Mouse (Mus musculus): ENCODE data around the gene Speer4f2. TPM values are rescaled to one million over a fixed set of nuclear protein-coding genes. Genes with fewer than 3 reads are reported as not detected.
A peak's percentile ranks its signal among the peaks of the same experiment; 100 is the strongest.

Speer4f2 gene
- total and polyA plus RNA-seq, 3 experiments, result not detected

GRCm38 (mm10) chr5:17402330-17403125, 29.5 kb downstream of the Speer4f2 start (continued):
- TF ChIP-seq NRF1 (IDR thresholded peaks at IDR 0.05; ENCODE audit: insufficient read depth, low read depth, low read length, poor library complexity, severe bottlenecking), result no peak
- TF ChIP-seq MEF2A (IDR thresholded peaks at IDR 0.05; ENCODE audit: extremely low read depth, insufficient replicate concordance, low read depth, low read length, poor library complexity, severe bottlenecking), result no peak
- TF ChIP-seq CHD2 (IDR thresholded peaks at IDR 0.05; ENCODE audit: low read length), result no peak

GRCm38 (mm10) chr5:17403584-17403983, 30.6 kb downstream of the Speer4f2 start:
- TF ChIP-seq TAL1 (IDR thresholded peaks at IDR 0.05; ENCODE audit: low read length) (no peak), TBP (IDR thresholded peaks at IDR 0.05; ENCODE audit: low read depth, low read length) (no peak), ETS1 (IDR thresholded peaks at IDR 0.05; ENCODE audit: low read depth, low read length) (no peak), GATA1 (IDR thresholded peaks at IDR 0.05; ENCODE audit: low read depth, low read length) (no peak), USF2 (IDR thresholded peaks at IDR 0.05; ENCODE audit: borderline replicate concordance in 1 of 2, insufficient read depth in 1 of 2, low read depth in 1 of 2, low read length in 2 of 2) (no peak), RAD21 (IDR thresholded peaks at IDR 0.05; ENCODE audit: low read depth, low read length) (no peak), ZMIZ1 (IDR thresholded peaks at IDR 0.05; ENCODE audit: low read depth, low read length) (no peak)
- H3K27ac ChIP-seq (ENCODE audit: control insufficient read depth, low read depth, low read length), result peak overlapping the region; percentile 40; the same call in 1 of the 2 replicates
- H3K79me2 ChIP-seq (ENCODE audit: control insufficient read depth, insufficient read depth, low read length, poor library complexity), result no peaks in the 10 kb centered on the region
- peaks cover 15 to 23% of the 10 kb centered on the region in 2 experiments for H3K4me1 ChIP-seq (ENCODE audit: control insufficient read depth in 1 of 2, insufficient read depth in 2 of 2, low read length in 2 of 2)
- DNase-seq (ENCODE audit: low read depth, low spot score), result no peak
- peaks cover 0 to 32% of the 10 kb centered on the region in 2 experiments; a peak in 2 of 4 replicates for H3K36me3 ChIP-seq (ENCODE audit: control insufficient read depth in 1 of 2, insufficient read depth in 2 of 2, low read length in 2 of 2)
- no peaks in the 10 kb centered on the region for H3K9me3 ChIP-seq (replicated peaks; ENCODE audit: insufficient read depth, low read length)
- H3K27me3 ChIP-seq (ENCODE audit: control insufficient read depth in 1 of 2, insufficient read depth in 2 of 2, low read length in 2 of 2), result no peaks in the 10 kb centered on the region
- no peak overlapping the region for H3K4me3 ChIP-seq (ENCODE audit: control insufficient read depth in 1 of 2, insufficient read depth in 1 of 2, low read depth in 2 of 2, low read length in 2 of 2)
- no peak overlapping the region for H3K9ac ChIP-seq (ENCODE audit: control insufficient read depth, low read depth, low read length, poor library complexity, severe bottlenecking)

- Histone ChIP-seq H3K27me3 (ENCODE audit: control insufficient read depth in 1 of 2, insufficient read depth in 2 of 2, low read length in 2 of 2) (no peaks in the 10 kb centered on the region), H3K79me2 (ENCODE audit: control insufficient read depth, insufficient read depth, low read length, poor library complexity) (no peaks in the 10 kb centered on the region), H3K9ac (ENCODE audit: control insufficient read depth, low read depth, low read length, poor library complexity, severe bottlenecking) (no peak overlapping the region), H3K36me3 (ENCODE audit: control insufficient read depth in 1 of 2, insufficient read depth in 2 of 2, low read length in 2 of 2) (no peaks in the 10 kb centered on the region; a peak in 1 of 4 replicates), H3K9me3 (replicated peaks; ENCODE audit: insufficient read depth, low read length) (no peaks in the 10 kb centered on the region), H3K4me3 (ENCODE audit: control insufficient read depth in 1 of 2, insufficient read depth in 1 of 2, low read depth in 2 of 2, low read length in 2 of 2) (no peak overlapping the region), H3K27ac (ENCODE audit: control insufficient read depth, low read depth, low read length) (no peak overlapping the region), H3K4me1 (ENCODE audit: control insufficient read depth in 1 of 2, insufficient read depth in 2 of 2, low read length in 2 of 2) (no peaks in the 10 kb centered on the region)
- DNase-seq (ENCODE audit: low read depth, low spot score), result no peak
- TF ChIP-seq ETS1 (IDR thresholded peaks at IDR 0.05; ENCODE audit: low read depth, low read length) (no peak), NRF1 (IDR thresholded peaks at IDR 0.05; ENCODE audit: insufficient read depth, low read depth, low read length, poor library complexity, severe bottlenecking) (no peak), RAD21 (IDR thresholded peaks at IDR 0.05; ENCODE audit: low read depth, low read length) (no peak), CTCF (IDR thresholded peaks at IDR 0.05 in 2 of 3, conservative IDR thresholded peaks at IDR 0.05 in 1 of 3; ENCODE audit: control insufficient read depth in 1 of 3, insufficient read depth in 1 of 3, low read depth in 2 of 3, low read length in 3 of 3, poor library complexity in 1 of 3, severe bottlenecking in 1 of 3) (no peak), MAFK (IDR thresholded peaks at IDR 0.05; ENCODE audit: borderline replicate concordance, low read depth, low read length) (no peak), ZNF384 (IDR thresholded peaks at IDR 0.05; ENCODE audit: low read depth, low read length) (no peak), CHD1 (IDR thresholded peaks at IDR 0.05; ENCODE audit: low read depth, low read length) (no peak), JUND (IDR thresholded peaks at IDR 0.05; ENCODE audit: low read depth, low read length) (no peak), TAL1 (IDR thresholded peaks at IDR 0.05; ENCODE audit: low read length) (no peak)
These were observed 36.1 kb downstream of the Speer4f2 start for GRCm38 (mm10) chr5:17408924-17409660.

Data from MEL (cell line).